Mouse (Mus musculus): Measurements from ENCODE around the gene Nos1. TPM values are rescaled to one million over a fixed set of nuclear protein-coding genes. Genes with fewer than 3 reads are reported as not detected.

Gene Nos1
- total RNA-seq, 2 experiments from 2014 or later: 19.9 to 27.6 TPM

Other genes starting within 250 kb of the Nos1 start
- 100 to 1,000 TPM; 113 to 118 TPM for gene Fbxo21, start 195.7 kb downstream of the Nos1 start, total RNA-seq (2021)
- gene Tesc, start 246.7 kb downstream of the Nos1 start, total RNA-seq (2021): 10 to 100 TPM; 58.0 to 60.3 TPM